Mouse (Mus musculus): ENCODE results near the gene Mrc2. TPM values are rescaled to one million over a fixed set of nuclear protein-coding genes. Genes with fewer than 3 reads are reported as not detected.

Mrc2 gene
- polyA plus RNA-seq, 1 experiment from 2014 or later: 6.1 TPM

- peaks cover 20 to 29% of the 10 kb centered on the region in 2 experiments for H3K4me1 ChIP-seq (ENCODE audit: control insufficient read depth in 2 of 2, insufficient read depth in 2 of 2, low read length in 2 of 2)
- no peak overlapping the region for H3K9ac ChIP-seq (ENCODE audit: low read length)
- H3K4me3 ChIP-seq (ENCODE audit: control insufficient read depth in 1 of 2, insufficient read depth in 1 of 2, low read depth in 1 of 2, low read length in 2 of 2): no peak overlapping the region
- no peak overlapping the region for H3K4me2 ChIP-seq (ENCODE audit: low read length)
- H3K36me3 ChIP-seq (ENCODE audit: control insufficient read depth, insufficient read depth, low read length): no peaks in the 10 kb centered on the region
- H3K27me3 ChIP-seq (ENCODE audit: control insufficient read depth, insufficient read depth, low read length): no peaks in the 10 kb centered on the region
- 86% methylated on average over 6 of the region's 6 CpGs for WGBS
- peaks cover 3% of the 10 kb centered on the region; the same call in 1 of the 2 replicates for H3K9me3 ChIP-seq (ENCODE audit: control insufficient read depth, low read length)
- no peak overlapping the region for H3K27ac ChIP-seq (replicated peaks in 1 of 2; ENCODE audit: control insufficient read depth in 1 of 2, insufficient read depth in 1 of 2, low read depth in 2 of 2, low read length in 2 of 2)
- ATAC-seq (ENCODE audit: insufficient number of reproducible peaks, insufficient read depth, low FRiP score, low read depth): no peak
Measured at GRCm38 (mm10) chr11:105317769-105318168, 25.3 kb downstream of the Mrc2 start.

- ATAC-seq (ENCODE audit: insufficient number of reproducible peaks, insufficient read depth, low FRiP score, low read depth): no peak
- H3K4me3 ChIP-seq (ENCODE audit: control insufficient read depth in 1 of 2, insufficient read depth in 1 of 2, low read depth in 1 of 2, low read length in 2 of 2): no peak overlapping the region
- H3K27ac ChIP-seq (replicated peaks in 1 of 2; ENCODE audit: control insufficient read depth in 1 of 2, insufficient read depth in 1 of 2, low read depth in 2 of 2, low read length in 2 of 2): no peak overlapping the region
- H3K9ac ChIP-seq (ENCODE audit: low read length): no peak overlapping the region
- H3K4me2 ChIP-seq (ENCODE audit: low read length): no peak overlapping the region
- peaks cover 3% of the 10 kb centered on the region; the same call in 1 of the 2 replicates for H3K9me3 ChIP-seq (ENCODE audit: control insufficient read depth, low read length)
- H3K27me3 ChIP-seq (ENCODE audit: control insufficient read depth, insufficient read depth, low read length): no peaks in the 10 kb centered on the region
- no peaks in the 10 kb centered on the region for H3K4me1 ChIP-seq (ENCODE audit: control insufficient read depth in 2 of 2, insufficient read depth in 2 of 2, low read length in 2 of 2)
- 74% methylated on average over 2 of the region's 2 CpGs for WGBS
- H3K36me3 ChIP-seq (ENCODE audit: control insufficient read depth, insufficient read depth, low read length): no peaks in the 10 kb centered on the region
Measured at GRCm38 (mm10) chr11:105321090-105321489, 28.6 kb downstream of the Mrc2 start.

- 57% methylated on average over 5 of the region's 5 CpGs for WGBS
- no peak overlapping the region for H3K27ac ChIP-seq (replicated peaks in 1 of 2; ENCODE audit: control insufficient read depth in 1 of 2, insufficient read depth in 1 of 2, low read depth in 2 of 2, low read length in 2 of 2)
- no peaks in the 10 kb centered on the region for H3K36me3 ChIP-seq (ENCODE audit: control insufficient read depth, insufficient read depth, low read length)
- H3K4me3 ChIP-seq (ENCODE audit: control insufficient read depth in 1 of 2, insufficient read depth in 1 of 2, low read depth in 1 of 2, low read length in 2 of 2): no peak overlapping the region
- no peak overlapping the region for H3K9ac ChIP-seq (ENCODE audit: low read length)
- ATAC-seq (ENCODE audit: insufficient number of reproducible peaks, insufficient read depth, low FRiP score, low read depth): no peak
- H3K4me2 ChIP-seq (ENCODE audit: low read length): no peak overlapping the region
- H3K9me3 ChIP-seq (ENCODE audit: control insufficient read depth, low read length): peaks cover 3% of the 10 kb centered on the region; the same call in 1 of the 2 replicates
- no peaks in the 10 kb centered on the region for H3K27me3 ChIP-seq (ENCODE audit: control insufficient read depth, insufficient read depth, low read length)
- no peaks in the 10 kb centered on the region for H3K4me1 ChIP-seq (ENCODE audit: control insufficient read depth in 2 of 2, insufficient read depth in 2 of 2, low read length in 2 of 2)
Measured at GRCm38 (mm10) chr11:105323530-105323929, 31.1 kb downstream of the Mrc2 start.

DNA sequence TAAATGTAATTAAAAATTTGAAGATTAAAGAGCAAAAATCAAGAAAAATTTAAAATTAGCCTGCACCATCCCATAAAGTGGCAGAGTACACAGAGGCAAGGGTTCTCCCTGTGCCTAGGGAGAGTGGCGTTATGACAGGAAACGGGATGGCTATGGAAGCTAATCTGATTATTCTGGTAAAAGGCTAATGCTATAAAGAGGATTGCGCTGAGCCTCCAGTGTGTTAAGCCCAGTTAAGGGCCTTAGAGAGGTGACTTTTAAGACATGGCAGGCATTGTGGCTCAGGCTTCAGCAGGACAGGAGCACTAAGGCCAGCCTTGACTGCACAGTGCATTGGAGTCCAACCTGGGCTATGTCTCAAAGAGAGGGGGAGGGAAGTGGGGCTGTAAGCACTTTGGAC is 34.7 kb downstream of the Mrc2 start:
- Histone ChIP-seq H3K27me3 (ENCODE audit: control insufficient read depth, insufficient read depth, low read length) (no peaks in the 10 kb centered on the region), H3K4me2 (ENCODE audit: low read length) (no peak overlapping the region), H3K36me3 (ENCODE audit: control insufficient read depth, insufficient read depth, low read length) (no peaks in the 10 kb centered on the region), H3K4me3 (ENCODE audit: control insufficient read depth in 1 of 2, insufficient read depth in 1 of 2, low read depth in 1 of 2, low read length in 2 of 2) (no peak overlapping the region), H3K9me3 (ENCODE audit: control insufficient read depth, low read length) (no peaks in the 10 kb centered on the region), H3K4me1 (ENCODE audit: control insufficient read depth in 2 of 2, insufficient read depth in 2 of 2, low read length in 2 of 2) (peaks cover 9% of the 10 kb centered on the region in 2 experiments), H3K27ac (replicated peaks in 1 of 2; ENCODE audit: control insufficient read depth in 1 of 2, insufficient read depth in 1 of 2, low read depth in 2 of 2, low read length in 2 of 2) (no peak overlapping the region), H3K9ac (ENCODE audit: low read length) (no peak overlapping the region)
- ATAC-seq (ENCODE audit: insufficient number of reproducible peaks, insufficient read depth, low FRiP score, low read depth): no peak
- WGBS: 84% methylated on average over 3 of the region's 3 CpGs

DNA sequence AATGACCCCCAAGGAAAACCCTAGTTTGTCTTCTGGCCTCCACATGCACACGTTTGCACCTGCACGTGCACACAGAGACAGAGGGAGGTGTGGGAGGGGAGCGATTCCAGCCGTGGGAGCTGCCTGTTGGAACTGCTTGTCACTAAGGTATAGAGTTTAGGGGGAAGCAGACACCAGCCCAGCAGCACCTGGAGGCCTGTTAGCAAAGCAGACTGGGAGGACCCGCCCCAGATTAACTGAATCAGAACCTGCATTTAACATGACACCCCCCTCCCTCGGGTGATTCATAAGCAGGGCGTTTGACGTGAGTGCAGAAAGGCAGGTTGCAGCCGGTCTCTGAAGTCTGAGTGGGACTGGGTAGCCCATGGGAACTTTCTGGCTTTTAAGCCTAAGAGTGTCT is 37.5 kb downstream of the Mrc2 start:
- Histone ChIP-seq H3K9me3 (ENCODE audit: control insufficient read depth, low read length) (no peaks in the 10 kb centered on the region), H3K4me2 (ENCODE audit: low read length) (no peak overlapping the region), H3K9ac (ENCODE audit: low read length) (no peak overlapping the region), H3K27me3 (ENCODE audit: control insufficient read depth, insufficient read depth, low read length) (no peaks in the 10 kb centered on the region), H3K4me3 (ENCODE audit: control insufficient read depth in 1 of 2, insufficient read depth in 1 of 2, low read depth in 1 of 2, low read length in 2 of 2) (no peak overlapping the region), H3K4me1 (ENCODE audit: control insufficient read depth in 2 of 2, insufficient read depth in 2 of 2, low read length in 2 of 2) (peaks cover 22 to 26% of the 10 kb centered on the region in 2 experiments), H3K36me3 (ENCODE audit: control insufficient read depth, insufficient read depth, low read length) (no peaks in the 10 kb centered on the region), H3K27ac (replicated peaks in 1 of 2; ENCODE audit: control insufficient read depth in 1 of 2, insufficient read depth in 1 of 2, low read depth in 2 of 2, low read length in 2 of 2) (no peak overlapping the region)
- WGBS: 68% methylated on average over 9 of the region's 9 CpGs
- no peak for ATAC-seq (ENCODE audit: insufficient number of reproducible peaks, insufficient read depth, low FRiP score, low read depth)

- Histone ChIP-seq H3K27me3 (ENCODE audit: control insufficient read depth, insufficient read depth, low read length) (no peaks in the 10 kb centered on the region), H3K4me1 (ENCODE audit: control insufficient read depth in 2 of 2, insufficient read depth in 2 of 2, low read length in 2 of 2) (peaks cover 22 to 26% of the 10 kb centered on the region in 2 experiments), H3K36me3 (ENCODE audit: control insufficient read depth, insufficient read depth, low read length) (no peaks in the 10 kb centered on the region), H3K9ac (ENCODE audit: low read length) (no peak overlapping the region), H3K4me3 (ENCODE audit: control insufficient read depth in 1 of 2, insufficient read depth in 1 of 2, low read depth in 1 of 2, low read length in 2 of 2) (no peak overlapping the region), H3K27ac (replicated peaks in 1 of 2; ENCODE audit: control insufficient read depth in 1 of 2, insufficient read depth in 1 of 2, low read depth in 2 of 2, low read length in 2 of 2) (no peak overlapping the region), H3K9me3 (ENCODE audit: control insufficient read depth, low read length) (no peaks in the 10 kb centered on the region), H3K4me2 (ENCODE audit: low read length) (no peak overlapping the region)
- 90% methylated on average over 3 of the region's 3 CpGs for WGBS
- no peak for ATAC-seq (ENCODE audit: insufficient number of reproducible peaks, insufficient read depth, low FRiP score, low read depth)
Measured at GRCm38 (mm10) chr11:105331129-105331528, 38.7 kb downstream of the Mrc2 start.

- Histone ChIP-seq H3K36me3 (ENCODE audit: control insufficient read depth, insufficient read depth, low read length) (no peaks in the 10 kb centered on the region), H3K27ac (replicated peaks in 1 of 2; ENCODE audit: control insufficient read depth in 1 of 2, insufficient read depth in 1 of 2, low read depth in 2 of 2, low read length in 2 of 2) (0 out of 4 replicates have a peak overlapping the region, but pooled peaks of 1 of the 2 experiments have one; percentile 12), H3K27me3 (ENCODE audit: control insufficient read depth, insufficient read depth, low read length) (no peaks in the 10 kb centered on the region), H3K4me2 (ENCODE audit: low read length) (no peak overlapping the region), H3K4me3 (ENCODE audit: control insufficient read depth in 1 of 2, insufficient read depth in 1 of 2, low read depth in 1 of 2, low read length in 2 of 2) (no peak overlapping the region), H3K9me3 (ENCODE audit: control insufficient read depth, low read length) (no peaks in the 10 kb centered on the region), H3K9ac (ENCODE audit: low read length) (no peak overlapping the region), H3K4me1 (ENCODE audit: control insufficient read depth in 2 of 2, insufficient read depth in 2 of 2, low read length in 2 of 2) (peaks cover 22 to 26% of the 10 kb centered on the region in 2 experiments)
- peak; percentile 40; the same call in 1 of the 2 replicates for ATAC-seq (ENCODE audit: insufficient number of reproducible peaks, insufficient read depth, low FRiP score, low read depth)
- 10% methylated on average over 10 of the region's 10 CpGs for WGBS
Measured at GRCm38 (mm10) chr11:105331732-105332131, 39.3 kb downstream of the Mrc2 start.

DNA sequence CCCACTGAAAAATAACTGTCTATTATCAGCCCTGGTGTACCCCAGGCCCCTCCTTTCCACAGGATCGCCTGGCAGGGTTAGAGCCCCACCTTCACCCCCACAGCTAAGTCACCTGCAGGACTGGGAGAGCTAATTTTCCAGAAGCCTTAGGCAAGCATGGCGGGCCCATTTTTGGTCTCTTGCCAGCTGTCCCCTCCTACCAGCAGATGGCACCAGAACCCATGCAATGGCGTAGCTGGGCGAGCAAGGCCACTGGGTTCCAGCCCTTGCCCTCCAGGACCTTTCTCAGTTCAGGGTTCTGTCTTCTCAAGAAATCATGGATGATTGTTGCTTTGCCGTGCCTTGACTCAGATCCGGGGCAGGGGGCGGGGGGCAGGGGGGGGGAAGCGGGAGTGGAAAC is 40.0 kb downstream of the Mrc2 start:
- Histone ChIP-seq H3K4me2 (ENCODE audit: low read length) (no peak overlapping the region), H3K9me3 (ENCODE audit: control insufficient read depth, low read length) (no peaks in the 10 kb centered on the region), H3K9ac (ENCODE audit: low read length) (no peak overlapping the region), H3K27me3 (ENCODE audit: control insufficient read depth, insufficient read depth, low read length) (no peaks in the 10 kb centered on the region), H3K36me3 (ENCODE audit: control insufficient read depth, insufficient read depth, low read length) (no peaks in the 10 kb centered on the region; the same call in 1 of the 2 replicates), H3K4me3 (ENCODE audit: control insufficient read depth in 1 of 2, insufficient read depth in 1 of 2, low read depth in 1 of 2, low read length in 2 of 2) (no peak overlapping the region), H3K4me1 (ENCODE audit: control insufficient read depth in 2 of 2, insufficient read depth in 2 of 2, low read length in 2 of 2) (peaks cover 22 to 26% of the 10 kb centered on the region in 2 experiments), H3K27ac (replicated peaks in 1 of 2; ENCODE audit: control insufficient read depth in 1 of 2, insufficient read depth in 1 of 2, low read depth in 2 of 2, low read length in 2 of 2) (0 out of 4 replicates have a peak overlapping the region, but pooled peaks of 1 of the 2 experiments have one; percentile 1)
- ATAC-seq (ENCODE audit: insufficient number of reproducible peaks, insufficient read depth, low FRiP score, low read depth): no peak
- WGBS: 61% methylated on average over 8 of the region's 8 CpGs
